Mouse (Mus musculus) testis, adult 2 months (tissue): ENCODE measurements around the gene Diaph3.

ENCODE experiments used
- CTCF ChIP-seq: fragments of 200-500 bp; IDR thresholded peaks from 2 replicates; pipeline ENCODE4 v1.5.1; 2012; ENCODE audit warnings: low read depth, mild to moderate bottlenecking, inconsistent platforms, low read length, moderate library complexity; ENCODE audit not compliant: control insufficient read depth, insufficient read depth, insufficient replicate concordance
- POLR2A ChIP-seq: fragments of 200-500 bp; IDR thresholded peaks from 2 replicates; pipeline ENCODE4 v1.6.1; 2012; ENCODE audit warnings: low read depth, mild to moderate bottlenecking, inconsistent platforms, low read length, moderate library complexity; ENCODE audit not compliant: control insufficient read depth

- TF ChIP-seq CTCF (no peak), POLR2A (no peak)
Measured at GRCm38 (mm10) chr14:86738916-86739315, 402.1 kb downstream of the Diaph3 start.
